ENCODE assay signal across 10 mouse cellular contexts in genomic region chrX:18461198-18461601, GRCm38 (mm10). TPM values are rescaled to one million over a fixed set of nuclear protein-coding genes. Genes with fewer than 3 reads are reported as not detected.
DNase-seq lines count a peak whose midpoint lies in the region; ATAC-seq and TF ChIP-seq lines count a peak whose summit lies in the region.
"Had no signal": no experiment of that assay in that cellular context is flagged by ENCODE, and none has a peak within 500 bp of the region (broad histone marks: within the 10 kb centered on the region; RNA-seq: fewer than 3 reads in every experiment).

4930578C19Rik (minus strand) TSS chrX:18461397.

- DNase-seq in left cerebral cortex, adult 2 months (ENCODE audit: extremely low spot score in 1 of 2, low spot score in 2 of 2): no peak
- no peak for DNase-seq in left cerebral cortex, postnatal 36 days (ENCODE audit: low spot score in 2 of 2)
- DNase-seq in heart, postnatal 25 days (ENCODE audit: low spot score): peak; percentile 46
- DNase-seq in kidney, postnatal 4 days: peak; percentile 8 to 21
- DNase-seq in yolk sac, embryonic 10.5 days (ENCODE audit: low spot score): peak; percentile 2
- no peak for DNase-seq in cerebellum, postnatal 14 days
- DNase-seq: cerebellum, adult 18-20 months; thymus, postnatal 25 days had no signal

- 80% methylated on average over 8 of the region's 8 CpGs for WGBS in midbrain, embryonic 15.5 days

- no peaks in the 10 kb centered on the region for H3K27me3 ChIP-seq in midbrain, embryonic 15.5 days (replicated peaks)

- no peak within 1 kb of the TSS; the same call in 1 of the 2 replicates for H3K27ac ChIP-seq in left cerebral cortex, adult 2 months
- H3K27ac ChIP-seq in midbrain, embryonic 15.5 days: no peak within 1 kb of the TSS

- no peak within 1 kb of the TSS for H3K9ac ChIP-seq in midbrain, embryonic 15.5 days

- no peaks in the 10 kb centered on the region for H3K4me1 ChIP-seq in midbrain, embryonic 15.5 days

- peak within 1 kb of the TSS; percentile 14; the same call in 1 of the 2 replicates for H3K4me3 ChIP-seq in left cerebral cortex, adult 2 months
- H3K4me3 ChIP-seq in midbrain, embryonic 15.5 days: no peak within 1 kb of the TSS

- H3K9me3 ChIP-seq in midbrain, embryonic 15.5 days: no peaks in the 10 kb centered on the region

- no peak for ATAC-seq in midbrain, embryonic 15.5 days (replicated peaks)
- ATAC-seq: inflammation-experienced regulatory T-cells, adult 6 months had no signal

- no peak for TF ChIP-seq CTCF in left cerebral cortex, adult 2 months (IDR thresholded peaks at IDR 0.05)

- no peaks in the 10 kb centered on the region for H3K36me3 ChIP-seq in midbrain, embryonic 15.5 days (replicated peaks)

- no peak within 1 kb of the TSS for H3K4me2 ChIP-seq in midbrain, embryonic 15.5 days

- intact Hi-C loops in left cerebral cortex, adult 2 months (cut with DNase I): no loop called here
- intact Hi-C loops in left cerebral cortex, postnatal 36 days (cut with DNase I): no loop called here
- intact Hi-C loops in heart, postnatal 25 days (cut with DNase I): no loop called here

RNA-seq across cellular contexts. Expression of gene 4930578C19Rik, which starts in this region (rescaled TPM):
- 1 to 10 TPM in 1 of 2 experiments, under 1 TPM in 1; 0.77 to 1.5 TPM for total RNA-seq in left cerebral cortex, adult 2 months (2021)
- total RNA-seq in left cerebral cortex, postnatal 36 days (2021): 1 to 10 TPM in 1 of 2 experiments, under 1 TPM in 1; 0.86 to 1.4 TPM
- 1 to 10 TPM; 5.4 to 7.5 TPM for total RNA-seq in heart, postnatal 25 days (2021)
- 0.66 and 0.92 TPM in 2 replicates for polyA plus RNA-seq in midbrain, embryonic 15.5 days (2015; fragmentation: Nextera tagmentation; extraction: Ambion mirVana)
- polyA plus RNA-seq: inflammation-experienced regulatory T-cells, adult 6 months had no signal

Comparison
In these comparisons a context has a peak if more than half of its experiments do, and no peak if none do; other contexts are left out.
1. DNase-seq: peak in heart, postnatal 25 days (single experiment), kidney, postnatal 4 days (2 of 2) and yolk sac, embryonic 10.5 days (single experiment); none in left cerebral cortex, adult 2 months (0 of 2), left cerebral cortex, postnatal 36 days (0 of 2) and cerebellum, postnatal 14 days (0 of 2).